Mouse (Mus musculus) left cerebral cortex, adult 18-20 months (tissue): ENCODE results near the gene Rab12. TPM values are rescaled to one million over a fixed set of nuclear protein-coding genes. Genes with fewer than 3 reads are reported as not detected.
"Not testable (repeated sequence)": the region's sequence is repeated elsewhere in the genome, so short reads cannot be mapped to it uniquely, and the experiment has no call there.

Experiments used
- DNase-seq, 2 experiments: peaks; one replicate each; pipeline ENCODE4 v3.0.0; 2021 to 2022; ENCODE audit warnings: low spot score in 2 of 2, mixed read lengths in 1 of 2
- long read RNA-seq, 2 experiments: library from polyadenylated mRNA; stranded (forward); transcript quantifications; one replicate each; pipeline ENCODE4 v2.0.0; 2021
- total RNA-seq, 2 experiments: library from RNA; stranded (reverse); gene quantifications; 2 replicates each; pipeline ENCODE4 v1.2.3; 2021

Gene Rab12
- 100 to 1,000 TPM; 113 to 120 TPM for total RNA-seq
- long read RNA-seq, experiment 1, transcript Rab12-205 (6 exons, 2,010 nt) = major isoform, 162 of 167 reads
- long read RNA-seq, experiment 1, partial matches to known transcripts = 2 of 167 reads
- long read RNA-seq, experiment 1, other reads (novel, unspliced or antisense) = 3 of 167 reads
- long read RNA-seq, experiment 2, transcript Rab12-205 (6 exons, 2,010 nt) = major isoform, 137 of 144 reads
- long read RNA-seq, experiment 2, partial matches to known transcripts = 4 of 144 reads
- long read RNA-seq, experiment 2, other reads (novel, unspliced or antisense) = 3 of 144 reads

DNA sequence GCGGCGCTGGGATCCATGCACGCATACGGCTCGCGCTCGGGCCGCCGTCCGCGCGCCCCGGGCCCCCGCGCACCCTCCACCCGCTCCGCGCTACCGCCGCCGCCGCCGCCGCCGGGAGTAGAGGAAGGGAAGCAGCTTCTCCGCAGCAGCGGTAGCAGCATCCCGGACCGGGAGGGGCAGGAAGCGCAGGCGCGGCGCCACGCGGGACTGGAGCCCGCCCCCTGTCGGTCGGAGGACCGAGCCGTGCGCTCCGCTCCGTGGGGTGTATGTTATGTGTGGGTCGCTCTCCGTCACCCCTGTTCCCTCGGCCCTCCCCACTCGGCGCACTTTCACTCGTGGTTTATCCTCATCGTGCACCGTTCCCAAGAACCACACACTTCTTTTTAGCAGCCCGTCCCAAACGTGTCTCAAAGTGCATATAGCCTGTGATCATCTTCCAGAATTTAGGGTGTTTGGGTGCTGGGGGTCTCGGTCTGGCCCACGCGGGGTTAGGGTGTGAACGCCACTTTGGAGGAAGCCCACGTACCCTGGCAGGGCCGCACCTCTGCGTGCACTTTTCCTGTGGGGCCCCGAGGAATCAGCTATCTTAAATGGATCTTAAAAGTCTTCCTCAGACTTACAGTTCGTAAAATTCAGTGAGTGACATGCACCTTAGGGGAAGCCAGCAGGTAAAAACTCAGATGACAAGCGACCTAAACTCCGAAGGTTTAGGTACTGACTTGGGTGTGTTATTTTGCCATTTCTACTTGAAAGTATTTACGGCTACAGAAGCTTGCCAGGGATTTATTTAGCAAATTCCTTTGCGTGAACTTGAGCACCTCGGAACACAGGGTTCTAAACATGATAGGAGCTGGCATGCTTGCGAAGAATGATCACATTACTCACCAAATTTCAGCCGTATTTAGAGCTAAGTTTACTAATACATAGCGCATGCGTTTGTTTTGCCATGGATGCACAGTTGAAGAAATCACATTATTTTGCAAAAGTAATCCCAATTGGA lies at the start of gene Rab12:
Rab12 (minus strand) TSS at position 176 of the 1,000 bp plus-strand sequence.
- peak; percentile 84 to 89 for DNase-seq

DNA sequence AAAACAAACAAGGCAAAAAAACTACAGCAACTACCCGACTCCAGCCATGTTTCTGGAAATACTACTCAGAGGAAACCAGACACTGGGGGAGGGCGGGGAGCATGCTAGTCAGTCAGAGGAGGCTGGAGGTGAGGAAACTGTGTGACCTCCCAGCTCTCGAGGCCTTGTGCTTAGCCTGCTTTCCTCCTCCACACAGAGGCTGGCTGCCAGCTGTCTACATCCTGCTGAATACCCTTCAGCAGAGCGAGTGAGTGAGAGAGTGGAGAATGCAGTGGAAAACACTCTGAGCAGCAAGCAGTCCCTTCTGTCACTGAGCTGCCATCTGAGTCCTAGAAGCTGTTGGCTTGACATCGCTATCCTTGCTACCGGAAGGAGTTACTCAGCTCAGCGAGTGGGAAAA lies 44.7 kb upstream of the Rab12 start:
- peak in 1 of 2 experiments; percentile 30 for DNase-seq

DNA sequence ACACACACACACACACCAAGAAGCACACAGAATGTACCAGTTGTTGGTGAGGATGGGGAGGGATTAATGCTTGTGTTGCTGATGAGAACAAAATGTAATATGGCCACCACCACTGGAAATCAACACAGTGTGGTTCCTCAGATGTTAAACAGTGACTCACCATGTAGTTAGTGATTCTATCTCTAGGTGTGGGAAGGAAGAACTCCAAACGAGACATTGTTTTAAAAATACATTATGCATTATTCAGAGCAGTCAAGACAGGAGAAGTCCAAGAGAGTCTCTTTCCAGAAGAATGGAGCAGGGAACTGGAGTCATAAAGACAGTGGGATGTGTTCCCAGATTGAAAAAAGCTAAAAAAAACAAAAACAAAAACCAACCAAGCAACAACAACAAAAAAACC lies 44.0 kb upstream of the Rab12 start:
- DNase-seq = no peak

DNA sequence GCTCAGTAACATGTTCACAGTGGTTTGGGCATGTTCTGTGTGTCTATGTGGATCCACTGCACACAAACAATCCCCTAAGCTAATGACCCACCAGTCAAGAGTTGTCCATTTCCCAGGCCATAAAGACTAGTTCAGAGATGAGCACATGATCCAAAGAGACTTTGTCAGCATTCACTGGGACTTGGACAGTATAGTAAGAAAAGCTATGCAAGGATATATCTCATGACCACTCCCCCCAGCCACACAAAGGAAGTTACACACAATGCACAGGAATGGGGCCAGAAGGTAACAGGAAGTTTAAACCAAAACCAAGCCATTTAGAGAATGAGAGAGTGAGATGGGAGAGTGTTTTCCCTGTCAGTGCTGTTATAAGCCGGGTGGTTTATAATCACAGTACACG lies 41.9 kb upstream of the Rab12 start:
- no peak for DNase-seq

DNA sequence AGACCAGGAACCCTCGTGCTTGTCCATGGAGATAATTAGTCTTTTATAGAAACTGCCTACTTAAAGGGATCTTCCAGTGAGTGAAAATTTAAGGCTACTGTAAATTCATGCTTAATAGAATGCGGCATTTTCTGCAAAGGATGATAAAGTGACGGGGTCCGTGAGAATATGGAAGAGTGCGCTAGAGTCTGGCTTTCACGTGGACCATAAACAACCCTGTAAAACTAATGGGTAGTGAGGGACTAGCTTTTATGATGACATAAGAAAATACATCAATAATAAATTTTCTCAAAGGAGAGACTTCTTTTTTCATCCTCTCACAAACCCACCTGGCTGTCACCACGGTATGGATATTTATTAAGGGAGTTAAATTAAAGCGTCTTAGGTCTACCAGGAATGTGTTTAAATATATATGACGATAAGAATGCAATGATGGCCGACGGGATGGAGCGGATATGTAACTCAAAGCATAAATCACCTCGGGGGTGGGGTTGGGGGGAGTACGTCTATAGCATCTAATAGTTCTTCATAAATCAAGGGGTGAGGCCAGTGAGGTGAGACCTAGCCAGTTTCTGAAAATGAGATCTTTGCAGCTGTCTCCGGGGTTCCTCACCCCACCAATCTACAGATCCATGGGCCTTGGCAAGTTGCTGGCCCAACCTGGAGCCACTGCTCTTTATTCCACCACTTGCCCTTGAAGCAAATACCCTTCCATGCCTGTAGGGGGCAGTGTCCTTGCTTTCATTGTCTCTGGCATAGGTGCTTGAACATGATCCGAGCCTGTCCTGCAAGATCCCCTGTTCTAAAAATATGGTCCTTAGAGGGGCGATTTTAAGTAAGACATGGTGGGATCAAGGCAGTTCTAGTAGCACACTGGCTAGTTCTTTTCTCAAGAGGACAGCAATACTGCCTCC lies 39.1 kb upstream of the Rab12 start:
- no peak for DNase-seq

DNA sequence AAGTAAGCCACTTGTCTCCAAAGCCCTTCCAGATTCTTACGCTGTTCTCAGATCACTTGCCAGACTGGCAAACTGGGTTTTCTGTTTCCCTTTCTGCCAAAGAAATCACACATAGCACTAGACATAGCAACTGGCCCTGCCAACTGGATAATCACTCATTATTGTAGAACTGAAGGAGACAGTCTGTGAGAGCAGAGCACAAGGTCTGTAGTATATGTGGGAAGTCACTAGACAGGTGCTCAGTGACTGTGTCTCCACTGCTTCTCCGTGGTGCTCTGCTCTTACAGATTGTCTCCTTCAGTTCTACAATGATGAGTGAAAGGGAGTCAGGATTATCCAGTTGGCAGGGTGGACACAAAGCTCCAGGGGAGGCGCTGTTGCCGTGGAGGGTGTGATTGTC lies 33.2 kb upstream of the Rab12 start:
- no peak for DNase-seq

DNA sequence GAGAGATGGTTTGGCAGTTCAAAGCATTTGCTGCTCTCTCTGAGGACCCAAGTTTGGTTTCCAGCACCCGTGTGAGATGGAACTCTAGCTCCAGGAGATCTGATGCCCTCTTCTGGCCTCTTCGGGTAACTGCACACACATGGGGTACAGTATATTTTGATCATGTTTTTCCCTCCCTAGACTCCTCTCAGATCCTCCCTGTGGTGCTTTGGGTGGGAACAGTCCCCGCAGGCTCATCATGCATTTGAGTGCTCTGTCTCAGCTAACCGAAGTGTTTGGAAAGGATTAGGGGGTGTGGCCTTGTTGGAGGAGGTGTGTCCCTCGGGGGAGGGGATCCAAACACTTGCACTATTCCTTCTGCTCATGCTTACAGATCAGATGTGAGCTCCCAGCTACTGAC lies 31.0 kb upstream of the Rab12 start:
- DNase-seq = no peak

DNA sequence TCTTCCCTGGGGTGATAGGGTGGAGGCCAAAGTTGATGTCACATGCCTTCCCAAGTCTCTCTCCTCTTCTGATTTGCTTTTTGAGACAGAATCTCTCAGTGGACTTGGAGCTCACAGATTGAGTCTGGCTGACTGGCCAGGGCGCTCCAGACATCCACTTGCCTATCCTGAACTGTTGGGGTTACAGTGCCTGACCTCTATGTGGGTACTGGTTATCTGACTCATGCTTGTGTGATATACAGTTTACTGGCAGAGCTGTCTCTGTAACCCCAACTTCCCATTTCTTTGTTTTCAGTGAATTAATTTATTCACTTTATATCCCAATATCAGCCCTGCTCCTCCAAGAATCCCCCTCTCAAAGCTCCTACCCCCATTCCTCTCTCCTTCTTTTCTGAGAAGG lies 12.8 kb upstream of the Rab12 start:
- no peak for DNase-seq

DNA sequence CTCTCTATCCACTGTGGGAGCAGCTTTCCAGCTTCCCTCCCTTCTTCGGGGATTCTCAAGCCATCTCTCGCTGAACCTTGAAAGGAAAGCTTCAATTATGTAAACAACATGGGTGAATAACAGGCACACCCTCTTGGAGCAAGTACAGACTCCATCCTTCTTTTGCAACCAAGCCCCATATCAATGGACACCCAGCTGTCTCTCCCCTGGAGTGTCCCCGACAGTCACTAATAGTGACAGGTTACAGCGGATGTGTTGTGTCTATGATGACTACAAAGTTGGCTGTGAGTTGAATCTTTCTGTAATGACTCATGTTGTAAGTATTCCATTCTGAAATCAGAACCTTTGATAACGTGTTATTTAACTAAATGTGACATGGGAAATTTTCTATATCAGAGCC lies 3.9 kb upstream of the Rab12 start:
- DNase-seq = no peak

DNA sequence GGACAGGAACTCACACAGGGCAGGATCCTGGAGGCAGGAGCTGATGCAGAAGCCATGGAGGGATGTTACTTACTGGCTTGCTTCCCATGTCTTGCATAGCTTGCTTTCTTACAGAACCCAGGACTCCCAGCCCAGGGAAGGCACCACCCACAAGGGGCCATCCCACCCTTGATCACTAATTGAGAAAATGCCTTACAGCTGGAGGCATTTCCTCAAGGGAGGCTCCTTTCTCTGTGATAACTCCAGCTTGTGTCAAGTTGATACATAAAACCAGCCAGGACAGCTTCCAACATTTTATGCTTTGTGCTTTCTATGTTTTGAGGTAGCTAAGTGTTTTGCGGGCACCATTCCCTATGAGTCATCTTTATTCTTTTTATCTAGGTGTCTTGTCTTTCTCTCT lies 3.1 kb upstream of the Rab12 start:
- not testable (repeated sequence) for DNase-seq

DNA sequence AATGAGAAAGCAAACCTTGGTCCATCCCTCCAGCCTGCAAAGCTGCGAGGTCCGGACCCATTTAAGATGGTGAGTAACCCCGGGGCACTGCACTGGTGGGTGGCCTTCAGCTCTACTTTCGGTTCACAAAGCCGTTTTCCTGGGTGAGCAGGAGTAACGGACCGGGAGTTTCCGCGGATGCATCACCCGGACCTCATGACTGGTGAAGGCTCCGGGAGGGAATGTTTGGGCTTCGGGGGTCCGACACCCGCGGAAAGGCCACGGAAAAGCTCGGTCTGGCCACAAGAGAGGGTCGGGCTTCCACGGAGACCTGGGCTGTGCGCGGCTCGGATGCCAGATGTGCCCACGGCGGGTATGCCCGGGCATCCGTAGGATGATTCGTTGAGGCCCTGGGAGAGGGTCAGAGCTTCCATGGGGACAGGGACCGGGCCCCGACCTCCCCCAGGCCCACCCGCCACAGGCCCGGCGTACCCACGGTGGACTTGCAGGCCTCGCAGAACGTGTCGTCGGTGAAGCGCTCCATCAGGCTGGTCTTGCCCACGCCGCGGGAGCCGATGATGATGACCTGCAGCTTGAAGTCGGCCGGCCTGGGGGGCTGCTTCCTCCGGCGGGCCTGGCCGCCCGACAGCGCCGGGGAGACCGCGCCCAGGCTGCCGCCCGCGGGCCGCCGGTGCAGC lies 514 bp downstream of the Rab12 start:
- DNase-seq = no peak

DNA sequence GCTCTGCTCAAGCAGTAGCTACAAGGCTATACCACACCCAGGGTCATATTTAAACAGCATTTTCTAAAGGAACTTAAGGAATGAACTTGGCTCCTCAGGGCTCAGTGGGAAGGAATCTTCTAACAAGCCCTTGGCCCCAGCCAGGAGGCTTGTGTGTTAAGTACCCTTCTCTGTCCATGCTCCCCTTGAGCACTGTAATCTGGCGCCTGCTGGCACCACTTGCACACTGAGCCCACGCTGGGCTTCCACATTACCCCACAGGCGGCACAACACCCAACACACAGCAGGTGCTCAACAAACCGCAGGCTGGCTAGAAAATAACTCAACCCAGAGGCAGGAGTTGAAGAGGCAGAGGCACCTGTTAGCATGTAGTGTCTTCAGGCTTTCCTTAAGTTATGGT lies 2.6 kb downstream of the Rab12 start:
- no peak for DNase-seq

DNA sequence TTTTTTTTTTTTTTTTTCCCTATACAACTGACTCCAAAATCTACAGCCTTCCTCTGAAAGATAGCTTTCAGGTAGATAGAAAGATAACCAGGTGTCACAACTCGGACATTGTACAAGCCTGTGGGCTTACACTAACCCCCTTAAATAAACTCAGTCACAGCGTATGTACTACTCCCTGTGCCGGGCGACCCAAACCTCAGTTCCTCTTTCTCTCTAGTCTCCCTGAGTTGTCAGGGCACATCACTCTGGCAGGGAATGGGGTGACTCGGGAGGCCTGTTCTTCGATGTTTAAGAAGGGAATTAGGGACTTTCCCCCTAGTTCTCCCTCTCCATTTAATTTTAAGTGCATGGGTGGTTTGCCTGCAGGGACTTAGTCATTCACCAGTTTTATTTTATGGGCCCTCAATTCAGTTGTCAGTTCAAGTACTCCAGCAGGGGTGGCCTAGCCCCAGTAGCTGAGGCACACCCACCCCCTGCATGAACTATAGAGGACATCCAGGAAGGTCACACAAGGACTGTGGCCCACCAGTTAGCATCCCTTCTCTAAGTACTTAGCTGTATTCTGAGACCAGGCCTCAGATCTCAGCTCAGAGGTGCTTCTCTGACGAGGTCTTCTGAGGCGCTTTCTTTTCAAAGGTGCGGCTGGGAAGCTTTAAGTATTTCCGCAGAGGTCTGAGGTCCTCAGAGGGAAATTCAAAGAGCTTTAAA lies 5.1 kb downstream of the Rab12 start:
- DNase-seq = no peak

DNA sequence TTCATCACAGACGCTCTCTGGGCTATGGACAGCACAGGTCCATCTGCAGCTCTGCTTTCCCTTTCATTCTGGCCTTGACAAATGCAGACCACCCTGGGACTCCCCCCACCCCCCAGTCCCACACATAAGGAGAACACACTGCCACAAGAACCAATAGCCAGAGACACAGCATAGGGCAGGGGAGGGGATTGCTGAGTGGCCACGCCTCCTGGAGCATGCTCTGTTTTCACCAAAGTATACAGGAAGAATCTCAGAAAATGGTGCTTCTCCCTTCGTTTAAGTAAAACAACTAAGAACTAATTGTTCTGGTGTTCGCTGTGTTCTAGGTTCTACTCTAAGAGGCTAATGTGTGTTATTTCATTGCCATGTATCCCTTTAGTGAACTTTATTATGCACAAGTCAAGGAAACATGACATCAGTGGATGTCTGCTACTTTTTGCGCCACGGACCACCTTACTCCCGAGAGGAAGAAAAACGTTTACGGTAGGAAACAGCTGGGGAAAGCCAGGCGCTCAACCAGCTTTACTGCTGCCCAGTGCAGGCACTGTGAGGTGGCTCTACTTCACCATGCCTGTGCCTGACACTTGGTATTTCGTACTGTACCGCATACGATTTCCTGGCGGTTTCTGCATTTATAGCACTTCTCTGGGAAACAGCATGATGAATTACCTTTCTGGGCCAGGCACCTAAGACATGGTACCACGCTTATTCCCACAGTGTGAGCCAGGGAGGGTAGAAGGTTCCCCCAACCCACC lies 7.2 kb downstream of the Rab12 start:
- DNase-seq = no peak

DNA sequence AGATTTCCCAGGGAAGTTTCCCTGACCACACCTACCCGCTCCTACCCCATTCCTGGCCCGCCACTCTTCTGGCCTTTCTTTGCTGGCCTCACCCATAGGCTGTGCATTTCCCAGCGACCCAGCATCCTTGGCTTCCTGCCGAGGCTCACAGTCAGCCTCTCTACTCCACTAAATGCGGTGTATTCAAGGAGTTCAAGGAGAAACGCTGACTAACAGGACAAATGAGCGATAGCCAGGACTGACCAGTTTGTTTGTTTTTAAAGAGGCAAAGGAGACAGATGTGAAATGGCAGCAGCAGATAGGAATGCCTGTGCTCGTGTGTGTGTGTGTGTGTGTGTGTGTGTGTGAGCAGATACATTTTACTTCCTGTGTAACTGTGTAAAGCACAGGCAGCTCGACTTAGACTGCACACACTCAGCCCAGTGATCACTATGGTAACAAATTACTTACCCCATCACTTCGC lies 9.3 kb downstream of the Rab12 start:
- DNase-seq = no peak

DNA sequence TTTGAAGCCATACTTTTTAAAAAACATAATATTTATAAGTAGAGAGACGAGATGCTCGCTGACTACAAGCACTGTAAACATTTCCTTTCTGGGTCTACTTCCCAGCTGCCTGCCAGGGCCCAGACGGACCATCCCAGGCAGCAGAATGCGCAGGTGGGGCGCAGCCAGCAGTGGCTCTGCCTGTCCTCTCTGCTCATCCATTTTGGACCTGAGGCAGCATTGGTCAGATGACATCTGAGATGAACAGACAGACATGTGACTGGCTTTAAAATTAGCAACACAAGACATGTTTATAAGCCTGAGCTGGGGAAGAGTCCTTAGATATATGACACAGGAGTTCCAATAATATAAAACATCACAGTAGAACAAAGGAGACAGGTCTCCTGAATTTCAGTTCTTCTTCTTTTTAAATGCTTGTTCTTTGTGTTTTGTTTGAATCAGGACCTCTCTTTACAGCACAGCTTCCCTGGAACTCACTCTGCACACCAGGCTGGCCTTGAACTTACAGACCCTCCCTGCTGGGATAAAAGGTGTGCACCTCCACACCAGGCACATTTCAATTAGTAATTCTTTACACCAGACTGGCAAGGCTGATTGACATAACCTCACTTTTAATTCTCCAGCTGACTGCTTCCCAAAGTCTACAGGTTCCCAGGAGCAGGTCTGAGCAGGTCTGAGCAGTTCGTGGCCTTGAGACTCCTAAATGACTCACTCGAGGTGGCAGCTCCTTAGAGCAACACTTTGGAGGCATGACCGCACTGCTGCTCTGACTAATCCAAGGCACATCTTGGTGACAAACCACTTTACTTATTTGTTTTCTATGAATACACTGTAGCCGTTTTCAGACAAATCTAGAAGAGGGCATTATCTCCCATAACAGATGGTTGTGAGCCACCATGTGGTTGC lies 12.2 kb downstream of the Rab12 start:
- no peak for DNase-seq

DNA sequence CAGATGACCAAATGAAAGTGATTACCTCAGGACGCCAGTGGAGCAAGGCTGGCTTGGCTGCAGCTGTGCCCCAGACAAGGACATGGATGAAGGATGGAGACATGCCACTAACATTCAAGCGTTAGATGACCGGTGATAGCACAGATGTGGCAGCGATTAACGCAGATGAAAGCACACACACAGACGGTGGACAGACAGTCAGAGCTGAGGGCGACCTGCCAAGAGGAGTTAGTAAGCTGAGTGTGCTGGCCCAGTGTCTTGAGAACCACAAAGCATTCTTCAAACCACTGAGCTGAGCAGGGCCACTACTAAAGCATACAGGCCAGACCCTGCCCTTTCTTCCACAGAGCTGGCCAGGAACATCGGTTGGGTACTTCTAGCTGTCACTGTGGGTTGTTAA lies 14.6 kb downstream of the Rab12 start:
- DNase-seq = no peak

DNA sequence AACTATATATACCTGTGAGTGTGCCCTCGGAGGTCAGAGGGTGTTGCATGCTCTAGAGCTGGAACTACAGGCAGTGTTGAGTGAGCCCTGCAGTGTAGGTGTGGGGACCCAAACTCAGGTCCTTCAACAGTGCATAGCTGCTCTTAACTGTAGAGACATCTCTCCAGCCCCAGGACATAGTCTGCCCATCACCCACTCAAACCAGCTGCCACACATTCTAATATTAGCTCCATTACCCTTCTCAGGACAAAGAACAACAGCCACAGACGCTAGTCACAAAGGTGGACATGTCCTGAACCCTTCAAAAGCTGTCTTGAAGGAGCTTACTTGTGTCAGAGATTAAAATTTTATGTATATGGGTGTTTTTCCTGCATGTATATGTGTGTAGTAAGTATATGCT lies 15.3 kb downstream of the Rab12 start:
- DNase-seq = no peak
